Mouse (Mus musculus): Measurements from ENCODE around the gene Slc38a11. TPM values are rescaled to one million over a fixed set of nuclear protein-coding genes. Genes with fewer than 3 reads are reported as not detected.

The Slc38a11 gene
- 1.3 and 1.6 TPM in 2 replicates for polyA plus RNA-seq (2015; fragmentation: Nextera tagmentation; extraction: Ambion mirVana)

GRCm38 (mm10) chr2:65363828-65364497 is at the start of gene Slc38a11:
Slc38a11 (minus strand) TSS chr2:65364034.
- Histone ChIP-seq H3K4me1 (ENCODE audit: control insufficient read depth, insufficient read depth, low read length) (peaks cover 9% of the 10 kb centered on the region; the same call in 1 of the 2 replicates), H3K36me3 (ENCODE audit: control insufficient read depth, insufficient read depth, low read length) (no peaks in the 10 kb centered on the region), H3K4me3 (ENCODE audit: low read depth, low read length) (peak within 1 kb of the TSS; percentile 37), H3K4me2 (ENCODE audit: low read length) (peak within 1 kb of the TSS; percentile 72), H3K27me3 (ENCODE audit: control insufficient read depth, insufficient read depth, low read depth, low read length) (no peaks in the 10 kb centered on the region), H3K27ac (ENCODE audit: low read length) (no peak within 1 kb of the TSS), H3K9me3 (replicated peaks; ENCODE audit: control insufficient read depth, low read length, poor library complexity, severe bottlenecking) (no peaks in the 10 kb centered on the region), H3K9ac (ENCODE audit: low read depth, low read length) (peak within 1 kb of the TSS; percentile 56)
- WGBS = 3% methylated on average over 18 of the region's 18 CpGs
- peak; percentile 44; the same call in 1 of the 2 replicates for ATAC-seq

- H3K9ac ChIP-seq (ENCODE audit: low read depth, low read length) = no peak overlapping the region
- ATAC-seq = no peak
These were observed 43.3 kb upstream of the Slc38a11 start for GRCm38 (mm10) chr2:65407110-65407509.

GRCm38 (mm10) chr2:65405407-65405806 is 41.6 kb upstream of the Slc38a11 start:
- H3K4me2 ChIP-seq (ENCODE audit: low read length) = no peak overlapping the region
- no peaks in the 10 kb centered on the region for H3K9me3 ChIP-seq (replicated peaks; ENCODE audit: control insufficient read depth, low read length, poor library complexity, severe bottlenecking)
- no peak overlapping the region for H3K4me3 ChIP-seq (ENCODE audit: low read depth, low read length)
- H3K27ac ChIP-seq (ENCODE audit: low read length) = no peak overlapping the region
- no peaks in the 10 kb centered on the region for H3K27me3 ChIP-seq (ENCODE audit: control insufficient read depth, insufficient read depth, low read depth, low read length)
- H3K36me3 ChIP-seq (ENCODE audit: control insufficient read depth, insufficient read depth, low read length) = no peaks in the 10 kb centered on the region
- no peaks in the 10 kb centered on the region for H3K4me1 ChIP-seq (ENCODE audit: control insufficient read depth, insufficient read depth, low read length)
- WGBS = 91% methylated on average over 1 of the region's 1 CpGs
- ATAC-seq = no peak
- H3K9ac ChIP-seq (ENCODE audit: low read depth, low read length) = no peak overlapping the region

More at GRCm38 (mm10) chr2:65407110-65407509, 43.3 kb upstream of the Slc38a11 start:
- Histone ChIP-seq H3K4me3 (ENCODE audit: low read depth, low read length) (no peak overlapping the region), H3K4me1 (ENCODE audit: control insufficient read depth, insufficient read depth, low read length) (no peaks in the 10 kb centered on the region), H3K27me3 (ENCODE audit: control insufficient read depth, insufficient read depth, low read depth, low read length) (no peaks in the 10 kb centered on the region), H3K9me3 (replicated peaks; ENCODE audit: control insufficient read depth, low read length, poor library complexity, severe bottlenecking) (no peaks in the 10 kb centered on the region), H3K27ac (ENCODE audit: low read length) (no peak overlapping the region), H3K36me3 (ENCODE audit: control insufficient read depth, insufficient read depth, low read length) (no peaks in the 10 kb centered on the region), H3K4me2 (ENCODE audit: low read length) (no peak overlapping the region)
- WGBS = 87% methylated on average over 2 of the region's 2 CpGs

- H3K27ac ChIP-seq (ENCODE audit: low read length) = no peak overlapping the region
- no peaks in the 10 kb centered on the region for H3K4me1 ChIP-seq (ENCODE audit: control insufficient read depth, insufficient read depth, low read length)
- WGBS = 82% methylated on average over 5 of the region's 5 CpGs
- H3K4me3 ChIP-seq (ENCODE audit: low read depth, low read length) = no peak overlapping the region
- no peak overlapping the region for H3K4me2 ChIP-seq (ENCODE audit: low read length)
- ATAC-seq = no peak
- no peaks in the 10 kb centered on the region for H3K9me3 ChIP-seq (replicated peaks; ENCODE audit: control insufficient read depth, low read length, poor library complexity, severe bottlenecking)
- H3K9ac ChIP-seq (ENCODE audit: low read depth, low read length) = no peak overlapping the region
- H3K27me3 ChIP-seq (ENCODE audit: control insufficient read depth, insufficient read depth, low read depth, low read length) = no peaks in the 10 kb centered on the region
- H3K36me3 ChIP-seq (ENCODE audit: control insufficient read depth, insufficient read depth, low read length) = no peaks in the 10 kb centered on the region
These were observed 38.2 kb upstream of the Slc38a11 start for GRCm38 (mm10) chr2:65402001-65402400.

GRCm38 (mm10) chr2:65399938-65400337 is 36.1 kb upstream of the Slc38a11 start:
- WGBS = 85% methylated on average over 5 of the region's 5 CpGs
- Histone ChIP-seq H3K9me3 (replicated peaks; ENCODE audit: control insufficient read depth, low read length, poor library complexity, severe bottlenecking) (no peaks in the 10 kb centered on the region), H3K4me2 (ENCODE audit: low read length) (no peak overlapping the region), H3K27me3 (ENCODE audit: control insufficient read depth, insufficient read depth, low read depth, low read length) (no peaks in the 10 kb centered on the region), H3K9ac (ENCODE audit: low read depth, low read length) (no peak overlapping the region), H3K4me3 (ENCODE audit: low read depth, low read length) (no peak overlapping the region), H3K36me3 (ENCODE audit: control insufficient read depth, insufficient read depth, low read length) (no peaks in the 10 kb centered on the region), H3K4me1 (ENCODE audit: control insufficient read depth, insufficient read depth, low read length) (no peaks in the 10 kb centered on the region), H3K27ac (ENCODE audit: low read length) (no peak overlapping the region)
- no peak for ATAC-seq

- Histone ChIP-seq H3K27me3 (ENCODE audit: control insufficient read depth, insufficient read depth, low read depth, low read length) (no peaks in the 10 kb centered on the region), H3K4me1 (ENCODE audit: control insufficient read depth, insufficient read depth, low read length) (no peaks in the 10 kb centered on the region), H3K4me2 (ENCODE audit: low read length) (no peak overlapping the region), H3K27ac (ENCODE audit: low read length) (no peak overlapping the region), H3K9me3 (replicated peaks; ENCODE audit: control insufficient read depth, low read length, poor library complexity, severe bottlenecking) (no peaks in the 10 kb centered on the region), H3K36me3 (ENCODE audit: control insufficient read depth, insufficient read depth, low read length) (no peaks in the 10 kb centered on the region), H3K4me3 (ENCODE audit: low read depth, low read length) (no peak overlapping the region), H3K9ac (ENCODE audit: low read depth, low read length) (no peak overlapping the region)
- 16% methylated on average over 3 of the region's 3 CpGs for WGBS
- peak; percentile 81 for ATAC-seq
These were observed 32.3 kb upstream of the Slc38a11 start for GRCm38 (mm10) chr2:65396128-65396527.

GRCm38 (mm10) chr2:65393061-65393460 is 29.2 kb upstream of the Slc38a11 start:
- no peaks in the 10 kb centered on the region for H3K4me1 ChIP-seq (ENCODE audit: control insufficient read depth, insufficient read depth, low read length)
- no peak overlapping the region for H3K27ac ChIP-seq (ENCODE audit: low read length)
- no peaks in the 10 kb centered on the region for H3K9me3 ChIP-seq (replicated peaks; ENCODE audit: control insufficient read depth, low read length, poor library complexity, severe bottlenecking)
- H3K4me3 ChIP-seq (ENCODE audit: low read depth, low read length) = no peak overlapping the region
- no peaks in the 10 kb centered on the region for H3K36me3 ChIP-seq (ENCODE audit: control insufficient read depth, insufficient read depth, low read length)
- ATAC-seq = no peak
- H3K4me2 ChIP-seq (ENCODE audit: low read length) = no peak overlapping the region
- 45% methylated on average over 4 of the region's 4 CpGs for WGBS
- H3K27me3 ChIP-seq (ENCODE audit: control insufficient read depth, insufficient read depth, low read depth, low read length) = no peaks in the 10 kb centered on the region
- H3K9ac ChIP-seq (ENCODE audit: low read depth, low read length) = no peak overlapping the region

GRCm38 (mm10) chr2:65391322-65391721 is 27.5 kb upstream of the Slc38a11 start:
- Histone ChIP-seq H3K27ac (ENCODE audit: low read length) (no peak overlapping the region), H3K27me3 (ENCODE audit: control insufficient read depth, insufficient read depth, low read depth, low read length) (no peaks in the 10 kb centered on the region), H3K36me3 (ENCODE audit: control insufficient read depth, insufficient read depth, low read length) (no peaks in the 10 kb centered on the region), H3K9me3 (replicated peaks; ENCODE audit: control insufficient read depth, low read length, poor library complexity, severe bottlenecking) (no peaks in the 10 kb centered on the region), H3K4me2 (ENCODE audit: low read length) (no peak overlapping the region), H3K4me1 (ENCODE audit: control insufficient read depth, insufficient read depth, low read length) (no peaks in the 10 kb centered on the region), H3K9ac (ENCODE audit: low read depth, low read length) (no peak overlapping the region), H3K4me3 (ENCODE audit: low read depth, low read length) (no peak overlapping the region)
- ATAC-seq = no peak
- 95% methylated on average over 6 of the region's 6 CpGs for WGBS

GRCm38 (mm10) chr2:65384815-65385214 is 21.0 kb upstream of the Slc38a11 start:
- Histone ChIP-seq H3K4me3 (ENCODE audit: low read depth, low read length) (no peak overlapping the region), H3K9me3 (replicated peaks; ENCODE audit: control insufficient read depth, low read length, poor library complexity, severe bottlenecking) (no peaks in the 10 kb centered on the region), H3K36me3 (ENCODE audit: control insufficient read depth, insufficient read depth, low read length) (no peaks in the 10 kb centered on the region), H3K27me3 (ENCODE audit: control insufficient read depth, insufficient read depth, low read depth, low read length) (no peaks in the 10 kb centered on the region), H3K4me1 (ENCODE audit: control insufficient read depth, insufficient read depth, low read length) (no peaks in the 10 kb centered on the region), H3K27ac (ENCODE audit: low read length) (no peak overlapping the region), H3K4me2 (ENCODE audit: low read length) (no peak overlapping the region), H3K9ac (ENCODE audit: low read depth, low read length) (no peak overlapping the region)
- WGBS = 87% methylated on average over 6 of the region's 6 CpGs
- ATAC-seq = no peak

Data from midbrain, embryonic 16.5 days (tissue).